Mouse (Mus musculus) adrenal gland, postnatal 4 days (tissue): ENCODE results near the gene Fam25c. TPM values are rescaled to one million over a fixed set of nuclear protein-coding genes. Genes with fewer than 3 reads are reported as not detected.

Source experiments
- total RNA-seq, 2 experiments: library from RNA; stranded (reverse); gene quantifications; 2 replicates each; pipeline ENCODE4 v1.2.3; 2021

Gene Fam25c
- total RNA-seq, 2 experiments from 2014 or later, result not detected

Other genes starting within 250 kb of the Fam25c start
- gene Npy4r, start 202.9 kb downstream of the Fam25c start, total RNA-seq, result under 1 TPM in 1 of 2 experiments, not detected in 1; 0.20 TPM
- gene Gprin2, start 153.8 kb downstream of the Fam25c start, total RNA-seq, result 1 to 10 TPM; 3.0 to 3.9 TPM
- gene Syt15, start 135.8 kb downstream of the Fam25c start, total RNA-seq, result 1 to 10 TPM; 1.1 to 1.3 TPM
- 10 to 100 TPM; 12.6 to 16.0 TPM for gene Shld2, start 44.9 kb downstream of the Fam25c start, total RNA-seq
- 100 to 1,000 TPM; 220 to 286 TPM for gene Glud1, start 44.7 kb downstream of the Fam25c start, total RNA-seq
- 10 to 100 TPM; 17.2 to 45.8 TPM for gene Sncg, start 19.4 kb upstream of the Fam25c start, total RNA-seq
- gene Mmrn2, start 20.0 kb upstream of the Fam25c start, total RNA-seq, result 10 to 100 TPM; 26.0 to 28.3 TPM
- gene Bmpr1a, start 147.9 kb upstream of the Fam25c start, total RNA-seq, result 10 to 100 TPM; 79.7 to 81.9 TPM
- gene 9230112D13Rik, start 167.4 kb upstream of the Fam25c start, total RNA-seq, result not detected
- gene Ldb3, start 233.2 kb upstream of the Fam25c start, total RNA-seq, result 10 to 100 TPM; 14.3 to 37.2 TPM
- gene Opn4, start 244.7 kb upstream of the Fam25c start, total RNA-seq, result not detected